Mouse (Mus musculus): ENCODE measurements at regions not wholly inside any gene's neighbourhood (a gene's known extent, or its start where the extent isn't known, plus 50 kb on each side); places are given as distances from the start of the nearest gene placed in this dataset.

- DNase-seq (ENCODE audit: low spot score in 2 of 2) = no peak
Measured at GRCm38 (mm10) chr6:81323690-81324089, 599.8 kb upstream of the Gcfc2 start.

- no peak for DNase-seq (ENCODE audit: low spot score in 2 of 2)
Measured at GRCm38 (mm10) chr6:81363969-81364529, 559.4 kb upstream of the Gcfc2 start.

- DNase-seq (ENCODE audit: low spot score in 2 of 2) = no peak
Measured at GRCm38 (mm10) chr6:81388484-81388883, 535.0 kb upstream of the Gcfc2 start.

DNA sequence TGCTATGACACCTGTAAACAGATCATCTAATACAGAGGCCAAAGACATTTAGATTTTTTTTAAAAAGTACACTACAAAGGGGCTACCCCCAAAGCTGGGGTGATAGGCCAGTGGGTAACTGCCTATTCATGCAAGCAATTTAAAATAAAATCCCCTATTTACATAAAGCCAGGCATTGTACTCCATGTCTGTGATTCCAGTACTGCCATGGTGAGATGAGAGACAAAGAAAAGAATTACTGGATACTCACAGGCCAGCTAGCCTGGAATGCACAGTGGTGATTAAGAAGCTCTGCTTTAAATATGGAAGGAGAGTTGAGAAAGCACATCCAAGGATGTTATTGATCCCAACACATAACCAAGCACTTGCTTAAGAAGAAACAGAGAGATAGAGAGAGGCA is 520.3 kb upstream of the Gcfc2 start:
- DNase-seq (ENCODE audit: low spot score in 2 of 2) = no peak

GRCm38 (mm10) chr6:81413611-81414010 is 509.9 kb upstream of the Gcfc2 start:
- DNase-seq (ENCODE audit: low spot score in 2 of 2) = peak; percentile 70 to 85

DNA sequence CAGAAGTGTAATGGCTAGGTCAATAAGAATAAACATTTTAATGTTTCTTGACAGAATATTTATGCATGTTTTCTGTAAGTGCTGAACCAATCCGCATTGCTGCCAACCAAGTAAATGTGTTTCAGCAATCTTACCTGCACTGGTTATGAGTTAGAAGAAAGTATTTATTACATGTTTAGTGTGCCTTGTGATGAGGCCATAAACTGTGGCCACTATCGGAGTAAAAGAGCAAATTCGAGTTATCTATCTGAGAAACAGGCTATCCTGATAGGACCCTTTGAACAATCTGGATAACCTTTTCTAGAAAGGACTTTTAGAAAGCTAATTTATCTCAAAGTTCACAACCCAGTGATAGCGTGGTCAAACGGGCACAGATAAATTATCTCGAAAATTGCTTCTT is 488.7 kb upstream of the Gcfc2 start:
- no peak for DNase-seq (ENCODE audit: low spot score in 2 of 2)

DNA sequence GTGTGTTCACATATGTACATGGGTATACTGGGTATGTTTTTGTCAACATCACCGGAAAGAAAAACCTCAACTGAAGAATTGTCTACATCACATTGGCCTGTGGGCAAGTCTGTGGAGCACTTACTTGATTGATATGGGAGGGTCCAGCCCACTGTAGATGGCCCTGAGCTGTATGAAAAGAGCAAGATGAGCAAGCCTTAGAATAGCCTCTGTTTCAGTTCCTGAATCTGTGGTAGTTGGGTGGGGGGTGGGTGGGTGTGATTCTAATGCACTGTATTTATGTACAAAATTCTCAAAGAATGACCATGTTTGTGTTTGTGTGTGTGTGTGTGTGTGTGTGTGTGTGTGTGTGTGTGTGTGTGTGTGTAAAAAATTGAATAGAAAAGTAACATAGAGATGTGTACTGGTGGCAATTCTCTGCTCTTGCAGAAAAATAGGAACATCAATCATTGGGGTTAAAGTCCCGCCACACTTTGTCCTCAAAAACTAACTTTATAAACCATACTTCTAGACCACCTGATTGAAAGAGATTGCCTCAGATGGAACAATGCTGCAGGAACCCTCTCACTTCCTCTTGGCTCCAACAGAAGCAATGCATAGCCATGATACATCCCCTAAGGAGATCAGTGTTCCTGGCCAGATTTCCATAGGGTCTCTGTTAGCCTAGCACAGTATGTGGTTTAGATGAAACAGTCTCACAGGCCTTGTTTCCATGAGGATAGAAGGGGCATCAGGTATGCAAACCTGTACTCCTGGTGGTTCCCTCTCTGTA is 484.3 kb upstream of the Gcfc2 start:
- no peak for DNase-seq (ENCODE audit: low spot score in 2 of 2)

GRCm38 (mm10) chr6:81441396-81441795 is 482.1 kb upstream of the Gcfc2 start:
- peak in 1 of 2 experiments; percentile 18 for DNase-seq (ENCODE audit: low spot score in 2 of 2)

- no peak for DNase-seq (ENCODE audit: low spot score in 2 of 2)
Measured at GRCm38 (mm10) chr6:81446019-81446800, 477.3 kb upstream of the Gcfc2 start.

GRCm38 (mm10) chr6:81447701-81448100 is 475.8 kb upstream of the Gcfc2 start:
- DNase-seq (ENCODE audit: low spot score in 2 of 2) = no peak

DNA sequence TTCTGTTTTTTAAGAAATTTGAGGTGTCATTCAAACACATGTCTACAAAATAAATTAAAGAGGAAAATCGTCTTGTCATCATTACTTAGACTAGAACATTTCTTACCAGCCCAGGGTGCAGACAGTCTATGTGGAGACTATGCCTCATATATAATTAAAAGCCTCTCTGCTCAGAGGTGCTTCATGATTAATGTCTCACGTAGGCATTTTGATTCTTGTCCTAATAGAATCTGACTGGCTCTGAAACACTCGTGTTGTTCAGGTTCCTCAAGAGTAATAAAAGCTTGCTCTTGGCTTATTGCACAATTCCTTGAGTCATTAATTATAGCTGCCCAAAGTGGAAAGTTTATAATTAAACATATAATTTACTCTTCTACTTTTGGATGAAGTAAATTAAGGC is 475.1 kb upstream of the Gcfc2 start:
- no peak for DNase-seq (ENCODE audit: low spot score in 2 of 2)

DNA sequence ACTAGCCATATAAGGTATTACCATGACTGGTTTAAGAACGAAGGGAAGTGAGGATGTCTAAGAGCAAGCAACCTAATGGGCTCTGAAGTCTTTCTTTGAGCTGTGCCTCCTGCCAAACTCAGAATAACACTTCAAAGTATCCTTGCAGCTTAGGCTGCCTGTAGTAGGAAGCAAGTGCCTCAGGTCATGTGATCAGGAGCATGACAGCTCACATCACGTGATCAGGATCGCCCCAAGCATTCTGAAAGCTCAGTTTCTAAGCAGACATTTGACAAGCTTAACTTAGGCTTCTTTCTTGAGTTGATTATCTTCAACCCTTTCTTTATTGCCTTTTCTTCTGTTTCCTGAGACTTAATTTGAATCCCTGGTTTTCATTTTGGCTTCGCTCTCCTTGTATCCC is 462.4 kb upstream of the Gcfc2 start:
- DNase-seq (ENCODE audit: low spot score in 2 of 2) = no peak

DNA sequence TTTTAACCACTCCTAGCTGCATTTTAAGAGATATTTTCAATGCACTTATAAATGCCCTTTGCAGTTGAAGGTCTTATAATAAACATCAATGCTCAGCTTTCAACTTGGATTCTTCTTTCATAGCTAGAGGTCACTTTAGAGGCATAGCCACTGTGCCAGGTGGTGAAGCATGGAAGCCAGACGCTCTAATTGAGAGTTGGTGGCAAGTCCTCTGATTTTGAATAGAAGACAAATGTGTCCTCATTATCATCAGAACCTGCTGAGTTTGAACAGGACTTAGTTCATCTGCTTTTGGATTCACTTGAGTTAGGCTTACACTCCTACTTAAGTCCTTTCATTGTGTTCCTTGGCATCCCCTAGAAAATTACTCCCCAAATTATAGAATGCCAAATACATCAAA is 459.0 kb upstream of the Gcfc2 start:
- DNase-seq (ENCODE audit: low spot score in 2 of 2) = no peak

GRCm38 (mm10) chr6:81466536-81466935 is 456.9 kb upstream of the Gcfc2 start:
- DNase-seq (ENCODE audit: low spot score in 2 of 2) = peak; percentile 9 to 59

DNA sequence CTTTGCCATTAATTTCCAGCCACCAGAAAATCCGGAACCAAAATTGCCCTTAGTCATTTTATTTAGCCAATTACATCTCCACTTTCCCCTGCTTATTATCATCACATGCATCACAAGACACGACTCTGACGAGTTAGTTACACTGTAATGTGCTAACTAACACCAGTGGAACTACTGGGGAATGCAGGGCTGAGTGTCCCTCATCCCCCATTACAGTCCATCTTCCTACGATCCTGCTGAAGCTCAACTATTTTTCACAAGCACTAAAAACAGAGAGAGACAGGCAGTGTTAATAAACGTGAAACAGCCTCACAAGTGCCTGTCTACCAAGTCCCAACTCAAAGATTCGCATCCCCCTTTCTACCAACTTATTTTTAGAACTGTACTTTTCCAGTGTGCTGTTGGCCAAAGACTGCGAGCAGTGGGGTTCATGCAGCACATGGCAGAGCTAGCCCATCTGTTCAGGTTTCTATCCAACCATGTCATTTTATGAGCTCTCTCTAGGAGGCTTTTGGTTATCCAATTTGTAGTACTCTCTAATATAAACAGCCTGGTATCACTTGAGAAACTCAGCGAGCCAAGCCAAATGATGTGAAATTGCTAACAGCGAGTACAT is 452.0 kb upstream of the Gcfc2 start:
- DNase-seq (ENCODE audit: low spot score in 2 of 2) = peak; percentile 64 to 83

DNA sequence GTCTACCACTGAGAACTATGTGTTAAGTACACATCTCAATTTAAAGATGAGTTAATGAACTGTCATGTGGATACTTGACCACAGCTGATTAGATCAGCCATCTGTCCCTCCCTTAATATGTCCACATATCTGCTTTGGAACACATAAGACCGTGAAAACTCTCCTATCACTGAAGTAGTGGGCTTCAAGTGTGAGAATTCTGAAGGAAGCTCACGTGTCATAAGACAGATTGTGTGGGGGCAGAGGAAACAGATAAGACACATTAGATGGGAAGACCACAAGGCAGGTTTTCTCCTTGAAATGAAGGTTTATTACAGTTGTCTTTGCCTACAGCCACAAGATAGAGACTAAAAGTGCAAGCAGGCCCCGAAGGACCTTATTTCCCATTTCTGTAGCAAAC is 451.0 kb upstream of the Gcfc2 start:
- no peak for DNase-seq (ENCODE audit: low spot score in 2 of 2)

DNA sequence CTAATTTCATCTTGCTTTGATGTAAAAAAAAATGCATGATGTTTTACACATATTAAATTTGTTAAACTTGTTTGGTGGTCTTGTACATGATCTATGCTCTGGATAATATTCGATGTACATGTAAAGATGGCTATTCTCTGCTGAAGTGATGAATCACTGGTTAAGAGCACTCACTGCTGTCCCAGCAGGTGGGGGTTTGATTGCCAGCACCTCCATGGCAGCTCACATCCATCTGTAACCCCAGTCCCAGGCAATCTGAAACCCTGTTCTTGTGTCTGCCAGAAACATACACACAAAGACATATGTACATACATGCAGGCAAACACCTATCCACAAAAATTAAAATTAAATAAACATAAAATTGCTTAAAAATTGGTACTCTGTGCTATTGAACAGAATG is 448.7 kb upstream of the Gcfc2 start:
- DNase-seq (ENCODE audit: low spot score in 2 of 2) = no peak

- DNase-seq (ENCODE audit: low spot score in 2 of 2) = peak; percentile 13 to 62
Measured at GRCm38 (mm10) chr6:81487006-81487405, 436.5 kb upstream of the Gcfc2 start.

- no peak for DNase-seq (ENCODE audit: low spot score in 2 of 2)
Measured at GRCm38 (mm10) chr6:81496239-81496638, 427.2 kb upstream of the Gcfc2 start.

DNA sequence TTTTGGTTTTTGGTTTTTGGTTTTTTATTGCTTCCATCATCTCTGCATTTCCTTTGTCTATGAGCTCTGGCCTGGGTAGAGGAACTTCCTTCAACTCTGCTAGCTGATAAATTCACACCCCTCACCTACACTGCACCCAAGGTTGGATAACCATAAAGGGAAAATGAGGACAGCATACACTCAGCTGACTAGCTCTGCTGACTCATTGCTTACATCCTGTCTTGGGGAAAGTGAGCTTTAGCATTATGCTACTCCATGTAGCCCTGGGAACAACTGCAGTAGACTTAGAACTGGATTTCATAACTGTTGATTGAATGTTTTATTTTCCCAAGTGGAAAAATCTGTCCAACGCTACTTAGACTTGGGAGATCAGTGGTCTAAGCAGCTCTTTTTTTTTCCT is 406.3 kb upstream of the Gcfc2 start:
- no peak for DNase-seq (ENCODE audit: low spot score in 2 of 2)

DNA sequence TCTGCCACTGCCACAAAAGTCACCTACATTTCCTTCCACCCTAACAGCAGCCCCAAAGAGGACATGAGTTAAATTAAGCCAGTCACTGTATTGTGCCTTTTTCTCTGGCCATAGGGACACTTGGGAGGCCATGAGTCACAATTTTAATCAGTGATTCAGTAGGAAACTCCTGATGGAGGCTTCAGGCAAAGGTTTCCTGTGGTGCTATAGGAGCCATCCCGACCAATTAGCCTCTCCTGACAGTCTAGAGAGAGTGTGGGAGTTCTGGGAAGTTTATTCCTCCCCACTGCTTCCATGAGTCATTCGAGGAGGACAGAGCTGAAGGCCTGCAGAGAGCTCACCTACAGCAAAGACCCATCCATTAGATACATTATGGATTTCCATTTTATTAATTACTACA is 361.2 kb upstream of the Gcfc2 start:
- DNase-seq (ENCODE audit: low spot score in 2 of 2) = no peak

DNA sequence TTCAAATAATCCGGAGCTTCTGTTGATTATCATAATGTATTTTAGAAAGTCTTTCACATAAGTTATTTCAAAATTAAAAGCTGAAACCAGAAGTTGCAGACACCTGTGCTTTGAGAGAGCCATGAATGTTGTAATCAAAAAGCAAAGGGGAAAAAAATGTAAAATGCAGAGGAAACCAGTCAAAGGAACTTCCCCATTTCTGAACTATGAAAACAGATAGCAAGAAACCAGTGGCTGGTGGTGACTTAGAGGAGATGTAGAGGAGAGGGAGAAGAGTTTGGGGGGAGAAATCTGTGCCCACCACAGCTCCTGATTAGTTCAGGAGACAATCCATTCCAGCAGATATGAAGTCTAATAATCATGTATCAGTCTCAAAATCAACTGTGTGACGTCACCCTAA is 360.3 kb upstream of the Gcfc2 start:
- no peak for DNase-seq (ENCODE audit: low spot score in 2 of 2)

Data from layer of hippocampus, adult 18-20 months (tissue).